Mouse (Mus musculus): ENCODE results near the gene 1700001O22Rik. TPM values are rescaled to one million over a fixed set of nuclear protein-coding genes. Genes with fewer than 3 reads are reported as not detected.

1700001O22Rik gene
- total and polyA plus RNA-seq, 2 experiments from 2014 or later, result 1.8 to 2.4 TPM

DNA sequence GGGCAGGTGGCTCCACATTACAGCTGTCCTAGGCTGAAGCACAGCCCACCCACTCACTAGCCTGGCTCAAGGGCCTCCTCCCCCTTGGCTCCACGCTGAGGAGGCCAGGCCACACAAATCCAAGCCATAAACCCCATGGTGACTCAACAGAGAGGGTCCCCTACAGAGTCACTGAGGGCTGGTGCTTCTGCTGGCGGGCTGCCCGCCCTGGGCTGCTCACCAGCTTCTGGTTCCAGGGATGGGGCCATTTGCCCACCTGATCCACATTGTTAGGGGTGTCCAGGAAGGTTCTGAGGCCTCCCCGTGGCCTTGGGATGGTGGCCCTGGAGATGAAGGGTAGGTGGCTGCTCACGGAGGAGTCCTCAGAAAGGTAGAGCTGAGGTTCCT lies 7.6 kb downstream of the 1700001O22Rik start:
- 0 out of 2 replicates have a peak overlapping the region, but pooled peaks have one; percentile 69 for H3K27ac ChIP-seq
- no peak overlapping the region for H3K9ac ChIP-seq (replicated peaks; ENCODE audit: low read length)
- H3K9me3 ChIP-seq (ENCODE audit: low read length), result no peaks in the 10 kb centered on the region
- no peaks in the 10 kb centered on the region for H3K27me3 ChIP-seq (ENCODE audit: insufficient read depth, low read length)
- H3K4me3 ChIP-seq (ENCODE audit: low read length), result no peak overlapping the region
- no peaks in the 10 kb centered on the region for H3K36me3 ChIP-seq (ENCODE audit: insufficient read depth, low read length)
- peak overlapping the region; percentile 45 for H3K4me2 ChIP-seq (ENCODE audit: low read depth, low read length)
- peaks cover 15% of the 10 kb centered on the region for H3K4me1 ChIP-seq (ENCODE audit: insufficient read depth, low read length)
- no peak for ATAC-seq
- DNase-seq (ENCODE audit: low spot score), result peak; percentile 28
- TF ChIP-seq CTCF (IDR thresholded peaks at IDR 0.05; ENCODE audit: low read depth), result no peak
- 46% methylated on average over 4 of the region's 5 CpGs for WGBS

DNA sequence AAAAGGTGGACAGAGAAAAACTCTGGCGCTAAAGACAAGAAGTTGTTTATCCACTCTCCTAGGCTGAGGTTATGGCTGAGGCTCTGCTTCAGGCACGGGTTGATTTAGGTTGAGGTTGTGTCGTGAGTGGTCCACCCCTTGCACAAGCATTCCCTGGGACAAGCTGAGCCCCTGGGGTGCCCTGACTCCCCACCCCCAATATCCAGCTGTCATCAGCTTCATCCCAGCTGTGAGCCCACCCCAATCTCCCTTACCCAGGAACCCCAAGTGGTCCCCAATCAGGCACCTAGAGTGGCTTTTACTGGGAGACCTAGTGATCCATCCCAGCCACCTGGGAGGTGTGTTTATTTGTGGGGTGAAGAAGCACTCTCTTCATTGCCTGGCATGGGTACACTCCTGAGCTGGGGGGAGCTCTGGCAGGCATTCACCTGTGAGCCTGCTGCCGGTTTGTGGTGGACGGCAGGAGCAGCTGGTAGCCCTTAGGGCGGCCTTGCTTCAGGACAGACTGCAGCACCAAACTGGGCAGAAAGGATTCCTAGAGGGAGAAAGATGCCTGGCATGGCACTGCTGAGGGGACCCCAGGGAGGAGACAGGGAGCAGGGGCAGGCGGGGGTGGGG lies 8.1 kb downstream of the 1700001O22Rik start:
- Histone ChIP-seq H3K4me2 (ENCODE audit: low read depth, low read length) (peak overlapping the region; percentile 59), H3K4me3 (ENCODE audit: low read length) (no peak overlapping the region; the same call in 1 of the 2 replicates), H3K27ac (0 out of 2 replicates have a peak overlapping the region, but pooled peaks have one; percentile 69), H3K36me3 (ENCODE audit: insufficient read depth, low read length) (no peaks in the 10 kb centered on the region), H3K27me3 (ENCODE audit: insufficient read depth, low read length) (no peaks in the 10 kb centered on the region), H3K9ac (replicated peaks; ENCODE audit: low read length) (no peak overlapping the region), H3K9me3 (ENCODE audit: low read length) (no peaks in the 10 kb centered on the region), H3K4me1 (ENCODE audit: insufficient read depth, low read length) (peaks cover 15% of the 10 kb centered on the region)
- no peak for TF ChIP-seq CTCF (IDR thresholded peaks at IDR 0.05; ENCODE audit: low read depth)
- DNase-seq (ENCODE audit: low spot score) (no peak), ATAC-seq (no peak)
- WGBS, result 50% methylated on average over 7 of the region's 7 CpGs

DNA sequence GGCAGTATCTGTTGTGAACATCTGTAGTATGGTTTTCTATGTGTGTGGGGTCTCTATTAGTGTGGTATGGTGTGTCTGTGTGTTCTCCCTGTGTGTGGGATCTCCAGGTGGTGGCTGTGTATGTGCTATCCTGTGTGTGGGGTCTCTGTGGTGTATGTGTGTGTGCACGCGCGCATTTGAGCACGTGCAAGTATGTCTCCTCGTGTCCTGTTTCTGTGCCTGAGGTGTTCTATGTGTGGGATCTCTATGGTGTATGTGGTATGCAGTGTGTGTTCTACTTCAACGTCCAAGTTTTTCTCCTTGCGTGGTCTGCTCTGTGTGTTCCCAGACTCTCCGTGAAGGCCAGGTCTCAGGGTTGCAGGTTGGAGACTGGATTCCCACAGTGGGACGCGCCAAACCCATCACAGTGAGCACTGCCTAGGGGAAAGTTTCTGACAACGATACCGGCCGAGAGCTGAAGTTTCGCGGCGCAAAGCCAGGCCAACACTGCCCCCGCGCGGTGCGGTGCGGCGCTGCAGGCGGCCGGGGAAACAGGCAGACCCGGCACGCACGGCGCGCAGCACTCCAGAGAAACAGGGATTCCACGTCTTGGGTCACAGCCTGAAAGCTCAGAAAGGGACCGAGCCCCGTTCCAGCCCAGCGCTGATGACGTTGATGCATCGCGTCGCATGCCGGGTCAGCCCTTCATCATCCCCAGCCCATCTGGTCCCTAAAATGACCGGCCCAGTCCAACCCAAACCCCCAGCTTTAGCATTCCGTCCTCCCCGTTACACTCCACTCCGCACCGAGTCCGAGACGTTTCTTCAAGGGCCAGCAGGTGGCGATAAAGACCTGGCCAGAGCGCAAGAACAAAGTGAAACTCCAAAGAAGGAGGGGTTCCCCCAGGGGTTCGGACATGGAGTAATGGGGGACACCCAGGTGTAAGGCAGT lies 9.0 kb downstream of the 1700001O22Rik start:
- peak overlapping the region; percentile 73 for H3K27ac ChIP-seq
- peak overlapping the region; percentile 33 for H3K4me3 ChIP-seq (ENCODE audit: low read length)
- peak overlapping the region; percentile 59 for H3K4me2 ChIP-seq (ENCODE audit: low read depth, low read length)
- H3K27me3 ChIP-seq (ENCODE audit: insufficient read depth, low read length), result no peaks in the 10 kb centered on the region
- WGBS, result 4% methylated on average over 48 of the region's 48 CpGs
- H3K36me3 ChIP-seq (ENCODE audit: insufficient read depth, low read length), result no peaks in the 10 kb centered on the region
- peaks cover 15% of the 10 kb centered on the region for H3K4me1 ChIP-seq (ENCODE audit: insufficient read depth, low read length)
- 0 out of 2 replicates have a peak overlapping the region, but pooled peaks have one; percentile 39 for H3K9ac ChIP-seq (replicated peaks; ENCODE audit: low read length)
- ATAC-seq, result peak; percentile 78
- H3K9me3 ChIP-seq (ENCODE audit: low read length), result no peaks in the 10 kb centered on the region
- DNase-seq (ENCODE audit: low spot score), result peak; percentile 93
- TF ChIP-seq CTCF (IDR thresholded peaks at IDR 0.05; ENCODE audit: low read depth), result peak; percentile 82

DNA sequence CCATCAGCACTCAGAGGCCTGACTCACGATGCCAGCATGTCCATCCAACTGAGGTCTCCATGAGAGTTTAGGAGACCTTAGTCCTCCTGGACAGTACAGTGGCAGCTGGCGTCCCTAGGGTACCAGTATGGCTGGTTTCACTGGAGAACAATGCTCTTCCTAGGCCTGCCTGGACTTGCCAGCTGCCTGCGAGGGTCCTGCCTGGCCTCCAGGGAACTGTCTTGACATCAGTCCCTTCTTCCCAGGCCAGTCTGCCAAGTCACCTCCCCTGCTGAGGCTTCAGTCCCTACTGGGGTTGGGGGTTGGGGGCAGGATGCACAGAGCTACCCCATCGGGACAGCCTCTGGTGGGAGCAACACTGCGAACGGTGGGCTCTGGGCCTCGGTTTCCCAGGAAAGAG lies 11.4 kb downstream of the 1700001O22Rik start:
- Histone ChIP-seq H3K27ac (no peak overlapping the region), H3K27me3 (ENCODE audit: insufficient read depth, low read length) (no peaks in the 10 kb centered on the region), H3K4me2 (ENCODE audit: low read depth, low read length) (no peak overlapping the region), H3K4me1 (ENCODE audit: insufficient read depth, low read length) (peaks cover 14% of the 10 kb centered on the region), H3K36me3 (ENCODE audit: insufficient read depth, low read length) (no peaks in the 10 kb centered on the region), H3K9ac (replicated peaks; ENCODE audit: low read length) (no peak overlapping the region), H3K9me3 (ENCODE audit: low read length) (no peaks in the 10 kb centered on the region), H3K4me3 (ENCODE audit: low read length) (no peak overlapping the region)
- no peak for TF ChIP-seq CTCF (IDR thresholded peaks at IDR 0.05; ENCODE audit: low read depth)
- no peak for DNase-seq (ENCODE audit: low spot score)
- WGBS, result 71% methylated on average over 7 of the region's 7 CpGs
- ATAC-seq, result no peak

- H3K4me1 ChIP-seq (ENCODE audit: insufficient read depth, low read length), result peaks cover 8% of the 10 kb centered on the region; the same call in 1 of the 2 replicates
- no peak overlapping the region for H3K27ac ChIP-seq
- WGBS, result 65% methylated on average over 4 of the region's 4 CpGs
- DNase-seq (ENCODE audit: low spot score), result no peak
- no peak for TF ChIP-seq CTCF (IDR thresholded peaks at IDR 0.05; ENCODE audit: low read depth)
- H3K4me3 ChIP-seq (ENCODE audit: low read length), result no peak overlapping the region
- no peaks in the 10 kb centered on the region for H3K36me3 ChIP-seq (ENCODE audit: insufficient read depth, low read length)
- H3K9ac ChIP-seq (replicated peaks; ENCODE audit: low read length), result no peak overlapping the region
- no peak overlapping the region for H3K4me2 ChIP-seq (ENCODE audit: low read depth, low read length)
- no peaks in the 10 kb centered on the region for H3K27me3 ChIP-seq (ENCODE audit: insufficient read depth, low read length)
- H3K9me3 ChIP-seq (ENCODE audit: low read length), result no peaks in the 10 kb centered on the region
- no peak for ATAC-seq
Observed at GRCm38 (mm10) chr2:30787466-30787865, 16.0 kb downstream of the 1700001O22Rik start.

DNA sequence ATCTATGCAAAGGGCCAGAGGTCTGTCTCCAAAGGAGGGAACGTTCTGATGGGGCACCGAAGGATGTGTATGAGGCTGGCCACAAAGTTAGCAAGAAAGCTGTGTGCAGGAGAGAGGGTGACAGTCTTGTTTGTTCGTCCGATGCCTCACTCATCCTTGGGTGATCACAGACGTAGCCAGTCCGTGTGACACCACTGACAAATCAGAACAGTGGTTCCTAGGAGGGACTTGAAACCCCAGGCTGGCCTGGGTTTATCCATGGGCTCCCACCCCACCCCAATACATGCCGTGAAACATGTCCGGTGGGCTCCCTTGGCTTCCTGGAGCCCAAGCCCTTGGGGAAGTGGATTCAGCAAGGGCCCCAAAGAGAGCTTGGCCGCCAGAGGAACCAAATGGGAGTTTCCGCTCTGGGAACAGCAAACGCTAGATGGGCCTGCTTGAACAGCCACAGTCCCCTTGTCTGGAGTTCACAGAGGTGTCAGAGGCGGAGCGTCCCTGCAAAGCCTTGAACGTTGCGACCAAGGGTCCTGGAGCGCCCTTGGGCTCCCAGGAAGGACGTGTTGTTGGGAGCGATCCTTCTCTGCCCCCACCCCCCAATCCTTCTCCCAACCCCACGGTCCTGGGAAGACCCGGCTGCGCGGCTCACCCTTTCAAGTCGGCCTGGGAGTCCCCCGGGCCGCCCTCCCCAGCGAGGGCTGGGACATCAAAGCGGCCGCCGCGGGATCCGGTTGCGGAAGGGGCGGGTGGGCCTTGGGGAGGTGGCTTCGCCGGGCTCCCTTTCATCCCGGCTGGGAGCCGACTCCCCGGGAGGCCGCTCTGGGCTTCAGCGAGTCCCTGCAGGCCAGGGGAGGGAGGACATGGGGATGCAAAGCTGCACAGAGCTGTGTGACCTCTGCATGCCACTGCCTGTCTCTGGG lies 19.1 kb downstream of the 1700001O22Rik start:
- peaks cover 8% of the 10 kb centered on the region; the same call in 1 of the 2 replicates for H3K4me1 ChIP-seq (ENCODE audit: insufficient read depth, low read length)
- peak overlapping the region; percentile 38 for H3K9ac ChIP-seq (replicated peaks; ENCODE audit: low read length)
- H3K4me2 ChIP-seq (ENCODE audit: low read depth, low read length), result peak overlapping the region; percentile 37
- DNase-seq (ENCODE audit: low spot score) (peak; percentile 32), ATAC-seq (peak; percentile 31; the same call in 1 of the 2 replicates)
- TF ChIP-seq CTCF (IDR thresholded peaks at IDR 0.05; ENCODE audit: low read depth), result no peak
- no peaks in the 10 kb centered on the region for H3K27me3 ChIP-seq (ENCODE audit: insufficient read depth, low read length)
- H3K36me3 ChIP-seq (ENCODE audit: insufficient read depth, low read length), result no peaks in the 10 kb centered on the region
- WGBS, result 14% methylated on average over 40 of the region's 40 CpGs
- H3K27ac ChIP-seq, result peak overlapping the region; percentile 1; the same call in 1 of the 2 replicates
- no peaks in the 10 kb centered on the region for H3K9me3 ChIP-seq (ENCODE audit: low read length)
- H3K4me3 ChIP-seq (ENCODE audit: low read length), result no peak overlapping the region

Measured in hindbrain, postnatal 0 days (tissue).